Mouse (Mus musculus): ENCODE measurements around the gene Ccdc74a.

DNA sequence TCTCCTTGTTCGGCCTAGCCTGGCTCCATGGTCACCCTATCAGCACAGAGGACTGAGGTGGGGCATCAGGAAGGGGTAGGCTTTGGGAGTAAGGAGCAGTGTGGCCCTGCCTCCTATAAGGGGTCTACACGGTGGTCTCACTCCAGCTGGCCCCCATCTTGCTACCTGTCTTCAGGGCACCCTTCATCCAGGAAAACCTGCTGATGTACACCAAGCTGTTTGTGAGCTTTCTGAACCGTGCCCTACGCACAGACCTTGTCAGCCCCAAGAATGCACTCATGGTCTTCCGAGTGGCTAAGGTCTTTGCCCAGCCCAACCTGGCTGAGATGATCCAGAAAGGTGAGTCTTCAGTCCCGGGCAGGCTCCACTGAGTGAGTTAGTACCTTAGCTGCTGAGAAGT is 6.3 kb upstream of the Ccdc74a start:
- TF ChIP-seq POLR2A (IDR thresholded peaks at IDR 0.05; ENCODE audit: insufficient read length, low read depth) (no peak), TCF12 (IDR thresholded peaks at IDR 0.05; ENCODE audit: insufficient read depth, poor library complexity, severe bottlenecking) (no peak), MYOG (IDR thresholded peaks at IDR 0.05; ENCODE audit: control insufficient read depth in 1 of 3, insufficient read depth in 1 of 3, insufficient read length in 2 of 3, low read depth in 2 of 3) (no peak), REST (IDR thresholded peaks at IDR 0.05; ENCODE audit: insufficient read depth, insufficient read length) (no peak), USF1 (IDR thresholded peaks at IDR 0.05; ENCODE audit: low read depth) (no peak), MAX (IDR thresholded peaks at IDR 0.05; ENCODE audit: low read depth) (no peak), POLR2AphosphoS2 (IDR thresholded peaks at IDR 0.05; ENCODE audit: insufficient read length, low read depth) (no peak), CEBPB (IDR thresholded peaks at IDR 0.05; ENCODE audit: insufficient read depth, poor library complexity, severe bottlenecking) (no peak), E2F4 (IDR thresholded peaks at IDR 0.05; ENCODE audit: insufficient read depth) (no peak), SRF (IDR thresholded peaks at IDR 0.05; ENCODE audit: control insufficient read depth, insufficient read length, low read depth) (no peak)

All from myocyte (in vitro differentiated cells).